Mouse (Mus musculus) stomach, embryonic 14.5 days (tissue): Measurements from ENCODE around the gene Krtap7-1. TPM values are rescaled to one million over a fixed set of nuclear protein-coding genes. Genes with fewer than 3 reads are reported as not detected.

Experiments used
- ATAC-seq: fragments of 200-750 bp; cut with Nextera tagmentation; 2 replicates; pipeline ENCODE4 v1.8.0; 2017; ENCODE audit warnings: low read depth, moderate TSS enrichment; ENCODE audit not compliant: insufficient number of reproducible peaks, insufficient read depth, low FRiP score
- H3K27ac ChIP-seq: fragments of 300-500 bp; sonication (generic); 2 replicates; pipeline ENCODE4 v1.5.1; 2014; ENCODE audit warnings: mild to moderate bottlenecking, low read length, moderate library complexity, mixed read lengths
- H3K27me3 ChIP-seq: fragments of 300-500 bp; sonication (generic); 2 replicates; pipeline ENCODE4 v1.6.1; 2014; ENCODE audit warnings: low read length, control low read depth, mixed read lengths; ENCODE audit not compliant: control insufficient read depth, insufficient read depth
- H3K36me3 ChIP-seq: fragments of 300-500 bp; sonication (generic); 2 replicates; pipeline ENCODE4 v1.6.1; 2014; ENCODE audit warnings: mild to moderate bottlenecking, control low read depth, low read length, moderate library complexity, mixed read lengths; ENCODE audit not compliant: control insufficient read depth, insufficient read depth
- H3K4me1 ChIP-seq: fragments of 300-500 bp; sonication (generic); 2 replicates; pipeline ENCODE4 v1.6.1; 2014; ENCODE audit warnings: low read length, control low read depth, mixed read lengths; ENCODE audit not compliant: control insufficient read depth, insufficient read depth
- H3K4me2 ChIP-seq: fragments of 300-500 bp; sonication (generic); replicated peaks from 2 replicates; pipeline ENCODE4 v1.6.1; 2014; ENCODE audit warnings: low read depth, low read length, control low read depth
- H3K4me3 ChIP-seq: fragments of 300-500 bp; sonication (generic); 2 replicates; pipeline ENCODE4 v1.5.1; 2014; ENCODE audit warnings: low read depth, low read length, control low read depth
- H3K9ac ChIP-seq: fragments of 300-500 bp; sonication (generic); replicated peaks from 2 replicates; pipeline ENCODE4 v1.6.1; 2014; ENCODE audit warnings: low read depth, mild to moderate bottlenecking, control low read depth, low read length, moderate library complexity, mixed read lengths
- H3K9me3 ChIP-seq: fragments of 300-500 bp; sonication (generic); 2 replicates; pipeline ENCODE4 v1.6.1; 2016; ENCODE audit warnings: low read depth, low read length, control low read depth; ENCODE audit not compliant: control insufficient read depth
- WGBS: fragments of 180-500 bp; shearing (Covaris S2); extraction: QIAGEN DNeasy Blood & Tissue Kit; methylation state at CpG from one replicate; pipeline ENCODE4 v1.1.7; 2014; 5-methylcytosine and 5-hydroxymethylcytosine counted together
- polyA plus RNA-seq: library from polyadenylated mRNA; unstranded; fragments of >200 nt; fragmentation: Nextera tagmentation; extraction: Ambion mirVana; gene quantifications from 2 replicates; pipeline ENCODE4 v1.2.1, GENCODE M21; 2014

Gene Krtap7-1
- polyA plus RNA-seq, 1 experiment from 2014 or later = not detected

GRCm38 (mm10) chr16:89520091-89520490 lies 12.0 kb upstream of the Krtap7-1 start:
- H3K36me3 ChIP-seq = no peaks in the 10 kb centered on the region
- WGBS = 89% methylated on average over 6 of the region's 6 CpGs
- ATAC-seq = no peak

GRCm38 (mm10) chr16:89517635-89518034 lies 9.5 kb upstream of the Krtap7-1 start:
- Histone ChIP-seq H3K4me3 (no peak overlapping the region), H3K4me1 (no peaks in the 10 kb centered on the region), H3K36me3 (no peaks in the 10 kb centered on the region), H3K9me3 (no peaks in the 10 kb centered on the region), H3K27me3 (no peaks in the 10 kb centered on the region), H3K9ac (no peak overlapping the region), H3K27ac (no peak overlapping the region), H3K4me2 (no peak overlapping the region)
- ATAC-seq = no peak
- 56% methylated on average over 9 of the region's 9 CpGs for WGBS

More at GRCm38 (mm10) chr16:89520091-89520490, 12.0 kb upstream of the Krtap7-1 start:
- Histone ChIP-seq H3K4me1 (no peaks in the 10 kb centered on the region), H3K27ac (no peak overlapping the region), H3K4me3 (no peak overlapping the region), H3K27me3 (no peaks in the 10 kb centered on the region), H3K9me3 (no peaks in the 10 kb centered on the region), H3K4me2 (no peak overlapping the region), H3K9ac (no peak overlapping the region)

- Histone ChIP-seq H3K9me3 (no peaks in the 10 kb centered on the region), H3K4me3 (no peak overlapping the region)
- 77% methylated on average over 7 of the region's 7 CpGs for WGBS
Measured at GRCm38 (mm10) chr16:89513431-89513830, 5.3 kb upstream of the Krtap7-1 start.

GRCm38 (mm10) chr16:89503571-89503970 lies 4.6 kb downstream of the Krtap7-1 start:
- 78% methylated on average over 2 of the region's 2 CpGs for WGBS
- H3K9ac ChIP-seq = no peak overlapping the region

More at GRCm38 (mm10) chr16:89513431-89513830, 5.3 kb upstream of the Krtap7-1 start:
- H3K9ac ChIP-seq = no peak overlapping the region
- no peaks in the 10 kb centered on the region for H3K27me3 ChIP-seq
- no peaks in the 10 kb centered on the region for H3K4me1 ChIP-seq
- H3K4me2 ChIP-seq = no peak overlapping the region
- ATAC-seq = no peak
- H3K36me3 ChIP-seq = no peaks in the 10 kb centered on the region
- H3K27ac ChIP-seq = no peak overlapping the region

GRCm38 (mm10) chr16:89501870-89502269 lies 6.3 kb downstream of the Krtap7-1 start:
- 77% methylated on average over 5 of the region's 5 CpGs for WGBS
- no peaks in the 10 kb centered on the region for H3K36me3 ChIP-seq
- H3K4me1 ChIP-seq = no peaks in the 10 kb centered on the region
- no peak overlapping the region for H3K4me2 ChIP-seq
- H3K9ac ChIP-seq = no peak overlapping the region
- H3K27me3 ChIP-seq = no peaks in the 10 kb centered on the region
- no peak overlapping the region for H3K27ac ChIP-seq
- no peak for ATAC-seq
- no peak overlapping the region for H3K4me3 ChIP-seq
- no peaks in the 10 kb centered on the region for H3K9me3 ChIP-seq

More at GRCm38 (mm10) chr16:89503571-89503970, 4.6 kb downstream of the Krtap7-1 start:
- Histone ChIP-seq H3K27me3 (no peaks in the 10 kb centered on the region), H3K36me3 (no peaks in the 10 kb centered on the region), H3K4me1 (no peaks in the 10 kb centered on the region), H3K27ac (no peak overlapping the region), H3K4me2 (no peak overlapping the region), H3K9me3 (no peaks in the 10 kb centered on the region), H3K4me3 (no peak overlapping the region)
- no peak for ATAC-seq

GRCm38 (mm10) chr16:89497002-89497401 lies 11.1 kb downstream of the Krtap7-1 start:
- H3K9ac ChIP-seq = no peak overlapping the region
- no peak for ATAC-seq
- H3K27ac ChIP-seq = no peak overlapping the region
- H3K4me2 ChIP-seq = no peak overlapping the region
- H3K36me3 ChIP-seq = no peaks in the 10 kb centered on the region
- H3K9me3 ChIP-seq = no peaks in the 10 kb centered on the region
- H3K4me1 ChIP-seq = no peaks in the 10 kb centered on the region
- 89% methylated on average over 5 of the region's 5 CpGs for WGBS
- H3K27me3 ChIP-seq = no peaks in the 10 kb centered on the region
- H3K4me3 ChIP-seq = no peak overlapping the region

- Histone ChIP-seq H3K4me1 (no peaks in the 10 kb centered on the region), H3K27ac (no peak overlapping the region), H3K9me3 (no peaks in the 10 kb centered on the region), H3K36me3 (no peaks in the 10 kb centered on the region), H3K4me2 (no peak overlapping the region), H3K9ac (no peak overlapping the region), H3K4me3 (no peak overlapping the region), H3K27me3 (no peaks in the 10 kb centered on the region)
- WGBS = 77% methylated on average over 7 of the region's 7 CpGs
- no peak for ATAC-seq
Measured at GRCm38 (mm10) chr16:89495394-89496153, 12.5 kb downstream of the Krtap7-1 start.

- 83% methylated on average over 7 of the region's 7 CpGs for WGBS
Measured at GRCm38 (mm10) chr16:89487852-89488251, 20.3 kb downstream of the Krtap7-1 start, which contains the start of gene Krtap8-1. Krtap8-1 (minus strand) TSS chr16:89487952.

More at GRCm38 (mm10) chr16:89487852-89488251, 20.3 kb downstream of the Krtap7-1 start, which contains the start of gene Krtap8-1:
- no peak within 1 kb of the TSS for H3K4me2 ChIP-seq
- no peak within 1 kb of the TSS for H3K9ac ChIP-seq
- no peaks in the 10 kb centered on the region for H3K9me3 ChIP-seq
- ATAC-seq = no peak
- H3K36me3 ChIP-seq = no peaks in the 10 kb centered on the region
- H3K4me1 ChIP-seq = no peaks in the 10 kb centered on the region
- H3K4me3 ChIP-seq = no peak within 1 kb of the TSS
- no peak within 1 kb of the TSS for H3K27ac ChIP-seq
- no peaks in the 10 kb centered on the region for H3K27me3 ChIP-seq
